ENCODE assay signal across 22 mouse cellular contexts in the genomic region with DNA sequence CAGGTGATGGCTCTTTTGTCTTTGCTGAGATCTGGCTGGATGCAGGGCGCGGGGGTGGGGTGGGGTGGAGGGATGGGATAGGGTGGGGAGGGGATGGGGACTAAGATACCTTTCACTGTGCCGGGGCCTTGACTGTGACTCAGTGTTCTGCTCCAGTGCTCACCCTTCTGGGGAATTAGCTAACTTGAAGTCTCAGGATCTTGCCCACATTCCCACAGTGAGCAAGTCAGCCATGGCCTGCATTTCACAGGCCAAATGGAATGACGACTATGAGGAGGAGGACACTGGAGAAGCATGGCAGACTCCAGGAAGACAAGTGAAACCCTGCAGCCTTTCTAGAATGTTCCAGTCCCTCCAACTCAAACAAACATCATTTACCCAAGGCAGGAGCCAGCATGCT. TPM values are rescaled to one million over a fixed set of nuclear protein-coding genes. Genes with fewer than 3 reads are reported as not detected.
DNase-seq lines count a peak whose midpoint lies in the region; ATAC-seq lines count a peak whose summit lies in the region.
"Had no signal": no experiment of that assay in that cellular context is flagged by ENCODE, and none has a peak within 500 bp of the region (broad histone marks: within the 10 kb centered on the region; RNA-seq: fewer than 3 reads in every experiment).

No protein-coding gene starts in this region.

- H3K27ac ChIP-seq in heart, embryonic 12.5 days (ENCODE audit: poor library complexity, severe bottlenecking): peak overlapping the region; percentile 79
- H3K27ac ChIP-seq in kidney, embryonic 16.5 days (ENCODE audit: low read length): 0 out of 2 replicates have a peak overlapping the region, but pooled peaks have one; percentile 7
- H3K27ac ChIP-seq: embryonic facial prominence, embryonic 15.5 days; hindbrain, embryonic 12.5 days; layer of hippocampus, adult 2 months; limb, embryonic 10.5 days; midbrain, embryonic 13.5 days; stomach, postnatal 0 days had no signal

- peak overlapping the region; percentile 3; the same call in 1 of the 2 replicates for H3K4me2 ChIP-seq in heart, embryonic 12.5 days
- no peak overlapping the region for H3K4me2 ChIP-seq in kidney, embryonic 16.5 days (replicated peaks; ENCODE audit: low read depth, low read length)
- H3K4me2 ChIP-seq: embryonic facial prominence, embryonic 15.5 days; hindbrain, embryonic 12.5 days; midbrain, embryonic 13.5 days had no signal

- H3K27me3 ChIP-seq in heart, embryonic 12.5 days (replicated peaks): no peaks in the 10 kb centered on the region
- no peaks in the 10 kb centered on the region for H3K27me3 ChIP-seq in kidney, embryonic 16.5 days (ENCODE audit: insufficient read depth, low read length)
- no peaks in the 10 kb centered on the region for H3K27me3 ChIP-seq in megakaryocyte, embryonic 14.5 days (replicated peaks)
- H3K27me3 ChIP-seq: embryonic facial prominence, embryonic 15.5 days; hindbrain, embryonic 12.5 days; midbrain, embryonic 13.5 days had no signal

- 0 out of 2 replicates have a peak, but pooled peaks have one; percentile 19 for ATAC-seq in heart, embryonic 12.5 days (ENCODE audit: insufficient number of reproducible peaks, low FRiP score)
- ATAC-seq in kidney, embryonic 16.5 days (ENCODE audit: low FRiP score, low TSS enrichment): peak; percentile 55
- no peak for ATAC-seq in megakaryocyte, adult 5-6 weeks (ENCODE audit: poor library complexity, severe bottlenecking)
- ATAC-seq: forebrain, embryonic 16.5 days; intestine, postnatal 0 days; midbrain, embryonic 13.5 days had no signal

- H3K36me3 ChIP-seq in heart, embryonic 12.5 days: peaks cover 33% of the 10 kb centered on the region
- H3K36me3 ChIP-seq in kidney, embryonic 16.5 days (ENCODE audit: insufficient read depth, low read length): peaks cover 18% of the 10 kb centered on the region
- peaks cover 97% of the 10 kb centered on the region for H3K36me3 ChIP-seq in megakaryocyte, embryonic 14.5 days (replicated peaks; ENCODE audit: low read length)

- H3K4me3 ChIP-seq in heart, embryonic 12.5 days: no peak overlapping the region
- no peak overlapping the region for H3K4me3 ChIP-seq in kidney, embryonic 16.5 days (ENCODE audit: low read length)
- peak overlapping the region; percentile 82 for H3K4me3 ChIP-seq in megakaryocyte, embryonic 14.5 days (replicated peaks)
- H3K4me3 ChIP-seq: embryonic facial prominence, embryonic 15.5 days; hindbrain, embryonic 12.5 days; layer of hippocampus, adult 2 months; limb, embryonic 10.5 days; midbrain, embryonic 13.5 days had no signal

- no peak overlapping the region for H3K9ac ChIP-seq in heart, embryonic 12.5 days
- no peak overlapping the region for H3K9ac ChIP-seq in kidney, embryonic 16.5 days (replicated peaks; ENCODE audit: low read length)
- H3K9ac ChIP-seq: embryonic facial prominence, embryonic 15.5 days; hindbrain, embryonic 12.5 days; midbrain, embryonic 13.5 days had no signal

- 65% methylated on average over 4 of the region's 4 CpGs for WGBS in heart, embryonic 12.5 days
- 64% methylated on average over 4 of the region's 4 CpGs for WGBS in kidney, embryonic 16.5 days

- H3K4me1 ChIP-seq in heart, embryonic 12.5 days (replicated peaks): peaks cover 64% of the 10 kb centered on the region
- H3K4me1 ChIP-seq in kidney, embryonic 16.5 days (ENCODE audit: insufficient read depth, low read length): peaks cover 24% of the 10 kb centered on the region
- peaks cover 89% of the 10 kb centered on the region for H3K4me1 ChIP-seq in megakaryocyte, embryonic 14.5 days

- H3K9me3 ChIP-seq in heart, embryonic 12.5 days (replicated peaks): no peaks in the 10 kb centered on the region; the same call in 1 of the 2 replicates
- peaks cover 7% of the 10 kb centered on the region for H3K9me3 ChIP-seq in kidney, embryonic 16.5 days (ENCODE audit: low read length)
- H3K9me3 ChIP-seq in megakaryocyte, embryonic 14.5 days: no peaks in the 10 kb centered on the region
- H3K9me3 ChIP-seq: embryonic facial prominence, embryonic 15.5 days; hindbrain, embryonic 12.5 days; limb, embryonic 10.5 days; midbrain, embryonic 13.5 days had no signal

- no peak for DNase-seq in heart, adult 11 months
- no peak for DNase-seq in kidney, adult 9 months
- no peak for DNase-seq in adrenal gland, postnatal 4 days (ENCODE audit: low spot score in 2 of 2)
- DNase-seq: cerebellum, adult 8-10 months; cerebellum, postnatal 36 days; embryo, embryonic 11 days; gastrocnemius, postnatal 14 days; kidney, postnatal 25 days; thymus, adult 2 months; thymus, postnatal 4 days had no signal

RNA-seq across cellular contexts. Expression of a gene that starts 6.5 kb away (rescaled TPM):
- polyA plus RNA-seq in heart, embryonic 12.5 days (2016; fragmentation: Nextera tagmentation; extraction: Ambion mirVana): 184 and 192 TPM in 2 replicates
- polyA plus RNA-seq in kidney, embryonic 16.5 days (2015; fragmentation: Nextera tagmentation; extraction: Ambion mirVana): 142 TPM in 2 replicates
- polyA plus RNA-seq in megakaryocyte, embryonic 14.5 days (2012; ENCODE audit: insufficient read depth, low replicate concordance): 53.3 and 84.2 TPM in 2 replicates
- total RNA-seq in megakaryocyte, adult 5-6 weeks (2015): 1.1 and 2.1 TPM in 2 replicates
- total RNA-seq in megakaryocyte, adult 5-6 weeks (2017): 0.65 and 1.9 TPM in 2 replicates
- total RNA-seq in adrenal gland, postnatal 4 days (2021): 100 to 1,000 TPM; 103 to 110 TPM
